Mouse (Mus musculus): ENCODE data around the gene Dnmt3l. TPM values are rescaled to one million over a fixed set of nuclear protein-coding genes. Genes with fewer than 3 reads are reported as not detected.
A peak's percentile ranks its signal among the peaks of the same experiment; 100 is the strongest.
"Not testable (repeated sequence)": the region's sequence is repeated elsewhere in the genome, so short reads cannot be mapped to it uniquely, and the experiment has no call there.

The Dnmt3l gene
- total RNA-seq, 2 experiments from 2014 or later, result not detected

DNA sequence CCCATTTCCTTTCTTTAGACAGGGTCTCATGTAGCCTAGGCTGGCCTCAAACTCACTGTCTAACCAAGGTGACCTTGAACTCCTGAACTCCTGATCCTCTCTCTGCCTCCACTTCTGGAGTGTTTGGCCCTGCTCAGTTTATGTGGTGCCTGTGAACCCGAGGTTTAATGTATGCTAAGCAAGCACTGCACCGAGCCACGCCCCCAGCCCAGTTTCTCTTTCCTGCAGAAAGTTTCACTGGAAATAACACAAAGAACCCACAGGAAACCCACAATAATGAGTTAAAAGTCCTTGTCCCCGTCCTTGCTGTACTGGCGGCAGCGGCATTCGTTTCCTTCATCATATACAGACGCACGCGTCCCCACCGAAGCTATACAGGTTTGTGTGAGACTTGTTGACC lies 33.2 kb downstream of the Dnmt3l start:
- intact Hi-C loops (cut with DNase I; ENCODE audit: low total_unique reads), result no loop called here
- no peak for DNase-seq

DNA sequence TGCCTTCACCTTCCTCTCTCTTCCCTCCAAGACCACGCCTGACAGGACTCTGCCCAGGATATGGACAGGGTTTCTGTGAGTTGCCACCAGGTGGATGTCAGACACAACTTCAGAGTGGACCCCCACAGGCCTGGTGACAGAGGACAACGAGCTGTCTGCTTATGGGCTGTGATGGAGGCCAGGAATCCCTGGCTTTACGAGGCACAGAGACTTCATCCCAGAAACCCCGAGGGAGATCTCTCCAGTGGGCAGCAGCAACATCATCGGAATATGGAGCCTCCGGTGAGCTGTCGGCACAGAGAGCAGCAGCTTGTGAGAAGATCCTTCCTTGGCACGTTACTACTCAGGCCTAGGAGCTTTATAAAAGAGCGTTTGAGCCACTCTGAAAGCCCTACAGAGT lies 36.1 kb downstream of the Dnmt3l start:
- intact Hi-C loops (cut with DNase I; ENCODE audit: low total_unique reads), result no loop called here
- DNase-seq, result no peak

DNA sequence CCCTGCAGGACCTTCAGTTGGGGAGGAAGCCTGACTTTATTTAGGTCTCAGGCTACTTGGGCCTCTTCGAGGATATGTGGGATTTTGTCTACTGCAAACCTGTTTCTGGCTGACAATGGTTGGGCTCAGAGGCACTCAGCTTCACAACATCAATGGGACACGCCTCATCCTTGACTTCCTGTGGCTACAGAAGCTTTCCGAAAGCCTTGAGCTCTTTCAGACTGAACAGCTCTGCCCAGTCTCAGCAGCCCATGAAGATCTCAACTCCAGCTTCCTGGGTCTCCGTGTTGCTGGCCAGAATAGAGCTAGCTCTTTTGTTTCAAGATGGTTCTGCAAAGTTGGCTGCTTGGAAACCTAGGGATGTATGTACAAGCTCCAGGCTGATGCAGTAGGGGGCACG lies 36.5 kb downstream of the Dnmt3l start:
- no peak for DNase-seq
- intact Hi-C loops (cut with DNase I; ENCODE audit: low total_unique reads), result no loop called here

DNA sequence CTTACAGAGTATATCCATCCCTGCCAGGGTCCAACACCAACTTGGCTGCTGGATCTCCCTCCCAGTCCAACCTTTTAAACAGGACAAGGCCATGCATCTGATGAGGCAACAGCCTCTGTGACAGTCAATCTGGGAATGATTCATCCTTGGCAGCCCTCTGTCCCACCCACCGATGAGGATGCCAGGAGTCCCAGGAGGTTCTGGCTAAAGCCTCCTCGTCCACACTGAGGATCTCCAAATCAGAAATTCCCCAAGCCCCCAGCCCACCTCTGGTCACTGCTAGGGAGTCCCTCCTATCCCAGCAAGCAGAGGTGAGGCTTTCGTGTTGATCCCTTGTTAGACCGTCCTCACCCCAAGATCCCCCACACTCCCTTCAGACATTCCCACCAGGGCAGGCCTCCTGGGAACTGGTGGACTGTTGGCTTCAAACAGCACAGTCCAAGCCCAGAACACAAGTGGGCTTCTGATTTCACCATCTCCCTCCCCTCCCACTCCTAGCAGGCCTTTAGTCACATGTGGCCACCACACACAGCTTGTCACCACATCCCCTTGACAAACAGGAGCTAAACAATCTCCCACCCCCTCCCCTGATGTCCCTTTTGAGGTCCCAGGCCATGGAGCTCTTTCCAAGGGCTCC lies 38.3 kb downstream of the Dnmt3l start:
- peak; percentile 52 for DNase-seq
- intact Hi-C loops (cut with DNase I; ENCODE audit: low total_unique reads), result no loop called here

DNA sequence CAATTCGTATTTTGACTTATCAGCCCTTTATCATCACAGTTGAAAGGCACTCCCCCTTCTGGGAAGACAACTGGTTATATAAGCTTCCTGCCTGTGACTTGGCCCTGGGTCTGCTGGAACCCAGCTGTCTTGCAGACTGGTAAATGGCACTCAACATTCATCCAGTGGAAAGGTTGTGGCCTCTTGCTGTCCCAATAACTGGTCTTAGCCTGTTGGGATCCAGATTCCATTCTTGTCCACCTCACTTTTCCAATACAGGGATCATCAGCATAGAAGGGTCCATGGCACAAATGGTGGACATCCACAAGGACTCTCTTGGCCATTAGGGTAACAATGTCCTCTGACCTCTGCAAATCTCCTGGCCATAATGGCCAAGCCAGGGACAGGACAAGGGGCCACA lies 42.3 kb downstream of the Dnmt3l start:
- intact Hi-C loops (cut with DNase I; ENCODE audit: low total_unique reads), result no loop called here
- DNase-seq, result no peak

DNA sequence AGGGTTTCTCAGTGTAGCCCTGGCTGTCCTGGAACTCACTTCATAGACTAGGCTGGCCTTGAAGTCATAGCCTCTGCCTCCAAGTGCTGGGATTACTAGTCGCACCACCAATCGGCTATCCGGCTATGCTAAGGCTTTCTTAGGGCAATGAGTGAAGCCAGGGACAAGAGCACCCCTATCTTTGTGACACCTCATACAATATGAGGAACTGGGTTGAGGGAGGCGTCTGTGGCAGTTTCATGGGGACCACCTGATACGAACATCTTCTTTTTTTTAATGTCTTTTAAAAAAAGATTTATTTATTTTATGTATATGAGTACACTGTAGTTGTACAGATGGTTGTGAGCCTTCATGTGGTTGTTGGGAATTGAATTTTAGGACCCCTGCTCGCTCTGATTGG lies 44.0 kb downstream of the Dnmt3l start:
- DNase-seq, result no peak
- intact Hi-C loops (cut with DNase I; ENCODE audit: low total_unique reads), result no loop called here

DNA sequence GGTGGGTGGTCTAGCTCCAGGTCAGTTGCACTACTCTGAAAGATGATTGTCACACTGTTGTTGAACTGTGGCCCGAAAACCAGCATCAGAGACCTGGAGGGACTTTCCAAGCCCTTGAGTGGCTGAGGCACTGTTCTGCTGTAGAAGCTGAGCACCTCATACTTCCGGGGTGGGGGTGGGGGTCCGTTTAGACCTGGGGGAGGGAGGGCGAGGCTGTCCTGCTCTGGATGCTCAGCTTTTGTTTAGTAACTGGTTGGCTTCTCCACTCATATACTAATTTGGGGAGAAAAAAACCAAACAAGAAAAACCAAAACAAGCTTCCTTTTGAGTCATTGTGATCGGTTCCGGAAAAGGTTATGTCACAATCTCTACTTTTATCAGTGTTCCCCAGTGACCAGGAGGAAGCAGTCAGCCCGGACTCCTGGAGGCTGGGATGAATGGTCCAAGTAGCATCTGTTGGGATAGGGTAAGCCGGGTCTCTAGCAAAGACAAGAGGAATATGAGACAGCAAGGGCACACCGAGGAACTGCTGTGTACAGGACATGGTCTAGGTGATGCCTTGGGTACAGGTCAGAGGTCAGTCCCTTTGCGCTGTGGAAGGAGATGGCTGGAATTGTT lies 44.8 kb downstream of the Dnmt3l start:
- intact Hi-C loops (cut with DNase I; ENCODE audit: low total_unique reads), result no loop called here
- DNase-seq, result no peak

DNA sequence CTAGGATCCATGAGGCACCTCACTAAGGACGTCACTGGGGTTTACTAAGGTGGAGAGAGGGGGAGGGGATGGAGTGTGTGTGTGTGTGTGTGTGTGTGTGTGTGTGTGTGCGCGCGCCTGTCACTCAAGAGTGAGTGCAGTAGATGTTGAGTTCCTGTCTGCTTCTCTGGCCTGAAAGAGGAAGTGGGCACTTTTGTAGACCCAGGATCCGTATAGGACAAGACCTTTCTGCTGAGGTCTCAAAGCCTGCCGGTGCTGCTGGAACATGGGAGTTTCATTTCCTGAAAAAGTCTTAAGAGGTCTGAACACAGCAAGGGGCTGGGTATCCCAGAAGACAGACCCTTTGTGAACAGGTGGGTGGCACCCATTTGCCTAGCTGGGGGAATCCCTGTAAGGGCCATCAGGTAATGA lies 45.4 kb downstream of the Dnmt3l start:
- DNase-seq, result no peak
- intact Hi-C loops (cut with DNase I; ENCODE audit: low total_unique reads), result no loop called here

DNA sequence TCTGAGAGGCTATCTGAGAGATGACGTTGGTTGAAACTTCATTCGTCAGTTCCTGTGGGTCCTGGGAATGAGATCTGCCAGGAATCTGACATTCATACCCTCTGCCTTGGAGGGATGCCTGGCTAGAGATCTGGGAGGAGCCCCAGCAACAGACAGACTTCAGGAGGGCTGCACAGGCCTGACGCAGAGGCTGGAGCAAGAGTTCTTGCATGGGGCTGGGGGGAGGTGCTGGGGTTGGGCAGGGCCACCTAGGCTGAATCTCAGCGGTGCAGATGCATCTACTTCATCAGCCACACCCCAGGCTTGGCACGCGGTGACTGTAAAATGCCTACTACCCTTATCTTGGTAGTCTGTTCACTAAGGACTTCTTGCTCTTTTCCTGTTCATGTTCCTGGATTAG lies 48.5 kb downstream of the Dnmt3l start:
- intact Hi-C loops (cut with DNase I; ENCODE audit: low total_unique reads), result loop anchor here (2.0 kb wide), 1 partner anchor 41 kb away; no protein-coding TSS in a partner anchor

DNA sequence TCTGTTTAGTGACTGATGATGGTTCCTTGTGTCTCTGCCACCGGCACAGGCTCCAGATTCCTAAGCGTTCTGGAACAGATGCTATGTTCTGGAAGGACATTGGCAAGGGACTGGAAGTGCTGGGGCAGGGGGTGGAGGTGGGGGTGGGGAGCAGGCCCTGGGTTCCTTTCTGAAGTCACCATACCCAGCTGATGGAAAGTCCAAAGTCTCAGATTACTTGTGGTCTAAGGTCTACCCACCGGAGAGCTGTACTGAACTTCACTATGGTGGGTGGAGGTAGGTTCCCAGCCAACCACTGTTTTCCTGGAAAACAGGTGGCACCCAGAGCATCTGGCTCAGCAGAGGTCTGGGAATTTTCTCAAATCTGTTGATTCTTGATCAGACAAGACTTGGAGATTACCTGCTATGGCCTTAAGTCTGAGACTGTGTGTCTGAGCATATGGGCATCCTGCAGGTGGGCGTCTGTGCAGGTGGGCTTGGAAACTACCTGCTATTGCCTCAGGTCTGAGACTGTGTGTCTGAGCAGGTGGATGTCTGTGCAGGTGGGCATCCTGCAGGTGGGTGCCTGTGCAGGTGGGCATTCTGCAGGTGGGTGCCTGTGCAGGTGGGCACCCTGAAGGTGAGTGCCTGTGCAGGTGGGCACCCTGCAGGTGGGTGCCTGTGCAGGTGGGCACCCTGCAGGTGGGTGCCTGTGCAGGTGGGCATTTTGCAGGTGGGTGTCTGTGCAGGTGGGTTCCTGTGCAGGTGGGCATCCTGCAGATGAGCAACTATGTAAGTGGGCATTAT lies 49.2 kb downstream of the Dnmt3l start:
- intact Hi-C loops (cut with DNase I; ENCODE audit: low total_unique reads), result loop anchor here (2.0 kb wide), 1 partner anchor 40 kb away; no protein-coding TSS in a partner anchor
- DNase-seq, result no peak

More for the DNA sequence above, 48.5 kb downstream of the Dnmt3l start:
- DNase-seq, result no peak

DNA sequence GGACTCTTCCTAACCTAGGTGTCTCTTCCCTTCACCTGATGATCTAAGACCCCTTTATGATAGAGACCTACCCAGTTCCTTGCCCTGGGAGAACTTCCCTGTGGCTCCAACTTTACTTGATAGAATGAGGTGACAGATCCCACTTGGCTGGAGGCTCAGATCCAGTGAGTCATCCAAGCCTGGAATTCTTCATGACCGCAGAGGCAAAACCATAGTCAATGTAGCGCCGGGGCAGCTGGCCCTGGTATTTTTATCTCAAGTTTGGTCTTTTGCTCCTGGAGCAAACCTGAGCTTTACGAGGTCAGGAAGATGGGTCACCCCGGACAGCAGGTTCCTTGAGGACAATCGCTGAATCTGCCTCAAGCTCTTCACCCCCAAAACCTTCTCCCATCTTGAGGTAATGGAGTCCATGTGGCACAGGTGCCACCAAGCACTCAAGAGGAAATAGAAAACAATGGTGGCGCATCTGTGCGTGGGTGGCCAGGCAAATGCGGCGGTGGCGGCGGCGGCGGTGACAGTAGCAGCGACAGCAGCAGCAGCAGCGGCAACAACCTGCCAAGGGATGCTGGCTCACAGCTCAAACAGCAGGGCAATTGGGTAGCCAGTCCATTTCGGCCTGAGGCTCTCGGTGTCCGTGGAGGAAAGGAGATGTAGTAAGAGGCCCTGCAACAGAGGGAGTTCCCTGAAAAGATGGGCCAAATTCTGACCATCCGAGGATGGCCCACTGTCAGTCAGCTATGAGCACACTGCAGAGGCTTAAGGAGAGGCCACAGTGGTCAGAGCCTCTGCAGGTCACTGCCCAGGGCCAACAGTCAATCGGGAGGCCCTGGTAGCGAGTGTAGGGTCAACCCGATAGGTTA lies 50.3 kb downstream of the Dnmt3l start:
- no peak for DNase-seq
- intact Hi-C loops (cut with DNase I; ENCODE audit: low total_unique reads), result loop anchor here (2.0 kb wide), 1 partner anchor 39 kb away; no protein-coding TSS in a partner anchor

DNA sequence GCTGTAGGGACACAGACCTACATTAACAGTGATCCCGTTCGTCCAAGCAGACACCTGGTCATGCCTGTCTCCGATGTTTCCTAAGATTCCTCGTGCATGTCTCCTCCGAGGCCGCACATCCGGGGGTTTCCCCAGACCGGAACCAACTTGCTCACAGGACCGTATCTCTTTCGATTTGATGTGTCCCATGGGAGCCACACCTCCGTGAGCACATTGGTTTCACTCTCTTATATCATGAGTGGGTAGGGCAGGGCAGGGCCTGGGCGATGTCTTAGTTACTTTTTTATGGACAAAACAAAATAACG lies 50.9 kb downstream of the Dnmt3l start:
- DNase-seq, result no peak
- intact Hi-C loops (cut with DNase I; ENCODE audit: low total_unique reads), result no loop called here

DNA sequence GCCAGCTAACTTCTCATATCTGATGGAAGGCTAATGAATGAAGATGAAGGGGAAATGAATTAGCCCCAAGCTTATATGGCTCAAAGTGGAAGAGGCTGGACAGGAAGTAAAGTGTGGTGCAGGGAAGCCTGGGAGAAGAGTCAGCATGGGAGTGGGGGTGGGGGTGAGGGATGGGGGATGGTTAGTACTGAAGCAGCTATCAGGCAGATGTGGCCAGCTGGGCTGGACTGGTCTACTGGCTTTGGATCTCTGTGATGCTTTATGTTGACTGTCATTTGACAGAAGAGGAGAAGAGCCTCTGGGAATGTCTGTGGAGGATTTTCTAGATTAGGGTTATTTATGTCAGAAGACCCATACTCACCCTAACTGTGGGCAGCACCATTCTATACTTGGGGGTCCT lies 53.5 kb downstream of the Dnmt3l start:
- DNase-seq, result no peak
- intact Hi-C loops (cut with DNase I; ENCODE audit: low total_unique reads), result no loop called here

DNA sequence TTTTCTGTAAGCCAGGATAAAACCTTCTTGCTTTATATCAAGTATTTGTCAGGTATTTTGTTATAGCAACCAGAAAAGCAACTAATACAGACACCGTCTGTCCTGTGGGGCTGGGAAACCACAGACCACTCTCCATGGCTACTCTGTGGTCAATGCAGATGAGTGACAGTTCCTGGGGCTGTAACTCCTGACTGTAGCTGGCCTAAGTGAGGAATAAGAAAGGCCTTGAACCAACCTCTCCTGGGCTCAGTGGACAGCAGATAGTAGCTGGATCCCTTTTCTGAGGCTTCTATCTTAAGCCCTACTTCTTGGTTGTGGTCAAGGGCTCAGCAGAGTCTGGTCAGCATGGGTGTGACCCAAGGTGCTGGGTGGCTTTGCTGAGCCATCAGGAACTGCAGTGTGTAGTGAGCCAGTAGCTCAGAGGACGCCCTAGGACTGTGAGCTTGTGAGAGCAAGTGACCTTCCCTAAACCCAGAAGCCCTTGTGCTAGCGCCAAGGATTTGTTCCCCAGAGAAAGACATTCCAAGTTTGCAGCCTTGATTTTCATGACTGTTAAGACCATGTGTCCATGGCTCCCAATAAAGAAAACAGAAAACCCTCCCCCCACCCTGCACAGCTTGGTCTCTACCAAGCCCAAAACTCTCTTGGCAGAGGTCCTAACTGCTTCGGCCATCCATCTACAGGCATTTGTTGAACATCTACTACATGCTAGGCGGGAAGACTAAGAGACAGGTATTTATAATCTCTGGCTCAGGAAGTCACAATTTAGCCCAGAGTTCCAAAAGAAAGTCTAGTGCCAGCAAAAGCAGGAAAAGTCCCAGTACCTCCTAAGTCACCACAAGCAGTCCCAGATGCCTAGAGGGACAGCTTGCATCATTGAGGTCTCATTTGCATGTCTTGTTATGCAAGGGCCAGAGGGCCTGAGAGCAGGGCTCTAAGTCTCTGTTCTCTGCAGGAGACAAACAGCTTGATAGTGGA lies 54.5 kb downstream of the Dnmt3l start:
- intact Hi-C loops (cut with DNase I; ENCODE audit: low total_unique reads), result no loop called here
- DNase-seq, result peak; percentile 32

DNA sequence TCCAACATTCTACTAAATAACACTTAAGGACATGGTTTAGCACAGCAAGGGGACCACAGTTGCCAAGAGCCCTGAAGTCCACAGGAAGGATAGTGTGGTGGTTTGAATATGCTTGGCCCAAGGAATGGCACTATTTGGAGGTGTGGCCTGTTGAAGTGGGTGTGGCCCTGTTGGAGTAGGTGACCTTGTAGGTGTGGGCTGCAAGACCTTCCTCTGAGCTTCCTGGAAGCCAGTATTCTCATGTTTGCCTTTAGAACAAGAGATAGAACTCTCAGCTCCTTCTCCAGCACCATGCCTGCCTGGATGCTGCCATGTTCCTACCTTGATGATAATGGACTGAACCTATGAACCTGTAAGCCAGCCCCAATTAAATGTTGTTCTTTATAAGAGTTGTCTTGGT lies 58.1 kb downstream of the Dnmt3l start:
- DNase-seq; intact Hi-C loops (cut with DNase I; ENCODE audit: low total_unique reads): not testable (repeated sequence)

DNA sequence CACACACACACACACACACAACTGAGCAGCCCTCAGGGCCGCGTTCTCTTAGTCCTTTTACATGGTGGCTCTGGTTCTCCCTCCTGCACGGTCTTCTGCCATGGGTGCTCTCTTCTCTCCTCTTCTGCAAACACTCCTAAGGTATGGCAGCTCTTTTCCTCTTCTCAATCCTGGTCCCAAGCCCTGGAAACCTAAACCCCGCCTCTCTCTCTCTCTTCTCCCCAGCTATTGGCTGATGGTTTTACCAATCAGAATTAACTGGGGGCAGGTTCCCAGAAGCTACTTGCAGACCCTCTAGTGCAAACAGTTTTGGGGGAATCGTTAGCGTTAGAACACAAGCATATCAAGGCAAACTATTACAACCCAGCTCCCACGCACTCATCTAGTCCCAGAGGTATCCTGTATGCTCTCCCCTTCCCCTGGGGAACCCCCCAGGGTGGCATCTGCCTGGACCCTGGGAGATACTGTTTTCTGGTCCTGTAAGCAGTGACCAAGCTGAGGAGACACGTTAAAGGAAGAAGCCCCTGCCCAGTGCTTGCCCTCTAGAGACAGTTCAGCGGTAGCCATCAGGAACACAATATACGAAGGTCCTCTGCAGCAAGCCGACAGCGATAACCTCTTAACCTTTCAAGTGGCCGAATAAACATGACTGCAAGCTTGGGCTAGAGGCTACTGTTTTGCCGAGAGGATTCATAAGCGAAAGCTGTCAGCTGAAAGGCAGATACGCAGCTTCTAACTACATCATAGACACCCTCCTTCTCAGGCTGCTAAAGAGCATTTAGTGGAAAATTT lies 59.4 kb downstream of the Dnmt3l start:
- intact Hi-C loops (cut with DNase I; ENCODE audit: low total_unique reads), result no loop called here
- no peak for DNase-seq

DNA sequence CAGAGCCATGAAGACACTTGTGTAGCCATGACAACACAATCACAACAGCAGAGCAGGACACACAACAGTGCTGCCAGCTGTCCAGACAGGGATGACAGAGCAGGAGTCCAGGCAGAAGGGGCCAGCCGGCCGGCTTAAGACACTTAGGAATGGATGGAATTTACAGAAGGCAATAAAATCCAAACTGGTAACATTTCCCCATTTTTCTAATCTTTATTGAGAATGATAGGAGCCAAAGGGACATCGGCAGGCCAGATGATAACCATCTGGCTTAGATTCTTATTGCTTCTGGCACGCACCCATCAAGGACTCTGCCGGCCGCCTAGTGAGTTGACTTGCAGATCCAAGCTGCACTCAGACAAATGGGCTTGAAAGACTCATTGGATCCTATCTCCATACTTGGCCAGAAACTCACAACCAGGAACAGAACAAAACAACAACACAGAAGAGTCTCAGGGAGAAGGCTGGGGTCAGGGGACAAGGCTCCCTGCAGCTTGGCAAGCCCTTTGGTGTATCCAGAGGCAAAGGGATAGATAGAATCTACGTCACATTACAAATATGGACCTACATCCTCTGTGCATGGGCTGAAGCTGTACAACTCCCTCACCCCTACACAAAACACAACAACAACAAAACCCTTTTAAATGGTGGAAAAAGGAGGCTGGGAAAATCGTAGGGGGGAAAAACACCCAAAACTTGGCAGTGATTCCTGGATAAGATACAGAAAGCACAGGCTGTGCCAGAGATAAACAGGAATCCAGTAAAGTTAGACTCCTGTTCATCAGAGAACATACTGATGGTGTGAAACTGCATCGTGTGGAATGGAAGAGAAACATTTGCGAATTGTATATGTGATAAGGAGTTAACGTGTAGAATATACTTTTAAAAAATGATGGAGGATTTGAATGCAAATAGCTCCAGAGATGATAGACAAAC lies 63.1 kb downstream of the Dnmt3l start:
- peak; percentile 55 for DNase-seq
- intact Hi-C loops (cut with DNase I; ENCODE audit: low total_unique reads), result no loop called here
